Mouse (Mus musculus) forelimb bud, embryonic 11.5 days (tissue): Measurements from ENCODE around the gene Ano4.

Experiments used
- DNase-seq: peaks from one replicate; pipeline ENCODE4 v3.0.0-alpha.2; 2012; ENCODE audit warnings: low read depth, low spot score

Ano4 gene

DNA sequence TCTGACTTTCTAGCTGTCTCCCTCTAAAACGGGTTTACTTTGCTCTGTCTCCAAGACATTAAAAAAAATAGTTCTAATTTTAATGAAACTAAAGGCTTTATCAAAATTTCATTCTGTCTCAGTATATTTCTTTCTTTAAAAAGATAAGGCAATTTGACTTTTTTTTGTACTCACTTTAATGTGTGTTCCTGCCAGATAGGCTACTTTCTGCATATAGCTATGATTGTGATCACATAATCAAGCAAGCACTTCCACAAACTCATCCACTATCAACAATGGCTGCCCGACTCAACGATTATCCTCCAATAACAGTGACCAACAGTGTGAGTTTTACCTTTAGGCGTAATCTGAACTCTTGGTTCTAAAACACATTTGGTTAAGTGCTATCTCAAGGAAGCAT, 55.3 kb downstream of the Ano4 start:
- no peak for DNase-seq

- DNase-seq, result no peak
Measured at GRCm38 (mm10) chr10:89280402-89280801, 64.2 kb downstream of the Ano4 start.

GRCm38 (mm10) chr10:89273001-89273680, 71.4 kb downstream of the Ano4 start:
- no peak for DNase-seq

GRCm38 (mm10) chr10:89267312-89267711, 77.2 kb downstream of the Ano4 start:
- DNase-seq, result no peak

DNA sequence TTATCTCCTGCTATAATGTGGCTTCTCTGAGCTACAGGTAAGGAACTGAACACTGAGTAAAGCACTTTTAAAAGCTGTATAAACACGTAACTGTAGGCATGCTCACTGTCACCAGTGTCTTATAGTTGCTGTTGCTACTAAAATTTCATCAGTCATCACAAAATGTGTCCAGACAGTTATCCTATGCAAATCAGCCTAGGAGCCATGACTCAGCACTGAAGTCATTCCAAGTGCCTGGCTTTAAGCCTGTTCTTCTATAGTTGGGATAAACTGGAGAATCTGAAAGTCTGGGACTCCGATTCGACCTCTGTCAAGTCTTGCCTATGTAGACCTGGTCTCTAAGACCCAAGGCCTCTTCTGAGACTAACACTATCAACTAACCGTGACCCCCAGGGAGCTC, 81.2 kb downstream of the Ano4 start:
- no peak for DNase-seq

- peak; percentile 19 for DNase-seq
Measured at GRCm38 (mm10) chr10:89257457-89258381, 86.8 kb downstream of the Ano4 start.

- peak; percentile 51 for DNase-seq
Measured at GRCm38 (mm10) chr10:89256762-89257456, 87.7 kb downstream of the Ano4 start.

- DNase-seq, result no peak
Measured at GRCm38 (mm10) chr10:89254765-89255164, 89.8 kb downstream of the Ano4 start.

DNA sequence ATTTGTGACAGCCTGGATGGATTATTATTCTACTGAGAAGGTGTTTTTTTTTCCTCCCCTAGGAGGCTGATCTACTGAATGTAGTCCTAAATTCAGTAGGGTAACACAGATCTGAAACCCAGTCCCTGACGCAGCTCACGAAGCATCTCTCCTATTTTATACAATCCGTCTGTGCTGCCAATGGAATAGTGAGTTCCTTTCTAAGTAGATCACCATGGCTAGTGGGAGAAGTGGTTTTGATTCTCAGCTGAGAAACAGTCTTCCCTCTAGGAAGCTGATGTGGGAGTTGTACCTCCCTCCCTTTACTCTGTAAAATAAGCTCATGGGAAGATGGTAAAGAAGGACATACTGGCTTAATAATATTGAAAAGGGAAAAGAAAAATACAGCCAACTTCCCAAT, 90.8 kb downstream of the Ano4 start:
- DNase-seq, result no peak

GRCm38 (mm10) chr10:89252636-89253035, 91.9 kb downstream of the Ano4 start:
- no peak for DNase-seq

DNA sequence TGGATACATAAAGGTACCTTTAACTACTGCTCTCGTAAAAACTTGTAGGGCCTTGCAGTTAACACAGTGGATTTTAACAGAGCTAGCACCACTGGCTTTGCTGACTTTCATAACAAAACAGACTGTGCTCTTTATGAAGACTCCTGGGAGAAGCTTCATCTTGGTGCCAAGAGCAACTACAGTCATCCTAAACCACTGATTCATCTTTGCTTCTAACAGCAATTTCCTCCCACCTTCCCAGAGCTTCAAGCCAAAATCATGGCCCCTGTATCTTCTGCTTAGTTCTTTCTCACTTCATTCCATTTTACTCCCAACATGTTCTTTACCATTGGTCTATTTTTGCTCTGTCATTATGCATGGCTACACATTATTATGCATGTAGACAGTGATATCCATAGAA, 100.8 kb downstream of the Ano4 start:
- no peak for DNase-seq

GRCm38 (mm10) chr10:89224524-89224923, 120.0 kb downstream of the Ano4 start:
- DNase-seq, result peak; percentile 84

- no peak for DNase-seq
Measured at GRCm38 (mm10) chr10:89222284-89222989, 122.1 kb downstream of the Ano4 start.

GRCm38 (mm10) chr10:89216078-89216477, 128.5 kb downstream of the Ano4 start:
- no peak for DNase-seq

DNA sequence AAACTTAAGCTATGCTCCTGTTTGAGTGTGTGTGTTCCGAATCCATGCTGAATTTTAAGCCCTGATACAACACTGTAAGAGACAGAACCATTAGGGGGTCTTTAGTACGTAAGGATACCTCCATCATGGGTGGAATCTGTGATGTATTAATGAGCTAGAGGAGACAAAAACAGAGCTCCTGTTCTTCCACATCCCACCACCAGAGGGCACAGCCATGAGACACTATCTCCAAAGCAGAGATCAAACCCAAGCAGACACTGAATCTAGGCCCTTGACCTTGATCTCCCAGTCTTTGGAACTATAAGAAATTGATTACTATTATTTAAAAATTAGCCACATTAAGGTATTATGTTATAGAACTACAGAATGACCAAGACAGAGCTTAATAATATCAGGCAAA, 138.7 kb downstream of the Ano4 start:
- peak; percentile 8 for DNase-seq

GRCm38 (mm10) chr10:89196444-89196843, 148.1 kb downstream of the Ano4 start:
- no peak for DNase-seq

GRCm38 (mm10) chr10:89195068-89195467, 149.5 kb downstream of the Ano4 start:
- DNase-seq, result no peak

DNA sequence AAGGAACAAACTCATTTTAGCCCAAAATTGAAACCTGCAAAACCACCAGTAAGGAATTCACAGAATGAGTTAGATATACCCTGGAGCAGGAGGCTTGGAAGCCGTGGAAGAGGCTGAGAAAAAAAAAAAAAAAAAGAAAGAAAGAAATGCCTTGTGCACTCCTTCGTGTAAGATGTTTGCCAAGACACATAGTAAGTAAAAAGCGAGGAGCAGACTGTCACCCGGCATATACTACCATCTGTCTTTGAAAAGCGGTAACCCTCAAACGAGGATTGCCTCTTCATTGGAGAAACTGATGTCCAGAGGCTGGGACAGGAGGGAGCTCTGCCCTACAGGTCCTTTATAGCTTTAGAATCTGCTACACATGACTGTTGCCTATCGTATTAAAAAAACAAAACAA, 150.1 kb downstream of the Ano4 start:
- DNase-seq, result no peak

GRCm38 (mm10) chr10:89177921-89178320, 166.6 kb downstream of the Ano4 start:
- DNase-seq, result no peak

DNA sequence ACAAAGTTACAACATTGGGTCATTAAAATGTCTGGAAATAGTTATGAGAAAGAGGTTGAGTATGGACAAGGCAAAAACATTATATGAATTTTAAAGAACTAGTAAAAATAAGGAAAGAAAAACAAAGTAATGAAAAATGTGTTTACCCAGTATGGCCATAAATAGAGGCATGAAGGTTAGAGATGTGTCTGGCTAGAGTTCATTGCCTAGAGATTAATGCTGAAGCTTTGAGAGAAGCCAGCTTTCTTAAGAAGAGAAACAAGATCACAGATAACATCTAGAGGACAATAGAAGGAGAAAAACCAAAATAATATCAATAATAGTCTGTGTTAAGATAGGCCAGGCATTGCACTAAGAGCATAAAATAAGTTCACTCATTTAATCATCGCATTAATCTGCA, 180.0 kb downstream of the Ano4 start:
- no peak for DNase-seq

DNA sequence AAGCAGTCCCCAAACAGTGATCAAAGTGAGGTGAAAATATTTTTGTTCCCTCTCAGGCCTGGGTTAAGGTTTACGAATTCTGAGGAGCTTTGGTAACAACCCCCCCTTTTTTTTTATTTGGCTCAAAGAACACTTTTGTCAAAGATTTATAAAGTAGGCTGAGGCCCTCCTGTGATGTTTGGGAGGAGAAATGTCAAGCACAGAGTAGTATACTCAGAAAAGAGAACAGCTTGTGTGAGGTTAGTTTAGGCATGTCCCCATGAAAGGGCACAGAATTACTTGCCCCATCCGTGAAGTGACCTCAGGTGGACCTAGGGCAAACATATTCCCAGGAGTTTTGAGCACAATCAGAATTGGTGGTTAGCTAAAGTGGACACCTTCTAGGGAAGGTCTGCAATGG, 189.1 kb downstream of the Ano4 start:
- DNase-seq, result no peak
